Mouse (Mus musculus): ENCODE results near the gene Rreb1.

Gene Rreb1

DNA sequence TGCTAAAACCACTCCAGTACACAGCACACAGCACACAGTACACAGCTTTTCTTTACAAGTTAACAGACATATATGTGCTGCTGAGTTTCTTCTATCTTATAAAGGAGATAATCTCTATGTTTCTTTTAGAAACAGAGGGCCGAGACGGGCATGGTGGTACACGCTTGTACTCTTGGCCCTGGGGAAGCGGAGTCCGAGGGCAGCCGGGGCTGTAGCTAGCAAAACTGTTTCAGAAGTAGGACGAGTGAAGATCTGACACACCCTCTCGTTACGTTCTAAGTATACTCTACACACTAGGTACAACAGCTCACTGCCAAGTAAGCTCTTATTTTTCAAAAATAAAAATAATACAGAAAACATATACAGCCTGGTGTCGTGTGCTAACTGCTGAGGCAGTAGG is 202.1 kb downstream of the Rreb1 start:
- no peak for DNase-seq (ENCODE audit: low read depth)

DNA sequence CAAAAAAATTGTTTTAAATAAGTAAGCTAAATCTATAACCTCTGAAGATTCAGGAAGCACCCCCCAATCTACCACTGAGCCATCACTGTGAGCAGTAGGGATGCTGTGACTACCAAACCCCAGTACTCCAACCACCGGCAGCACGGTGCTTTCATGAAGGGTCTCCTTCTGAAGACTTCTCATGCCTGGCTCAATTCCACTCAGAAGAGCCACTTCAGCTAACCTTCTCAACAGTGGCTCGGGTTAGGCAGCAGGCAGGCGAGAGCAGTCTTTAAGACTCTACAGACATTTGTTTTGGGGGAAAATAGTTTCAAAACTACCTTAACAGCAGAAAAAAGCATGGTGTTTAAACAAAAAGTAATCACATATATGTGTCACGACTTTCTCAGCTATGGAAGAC is 202.9 kb downstream of the Rreb1 start:
- no peak for DNase-seq (ENCODE audit: low read depth)

DNA sequence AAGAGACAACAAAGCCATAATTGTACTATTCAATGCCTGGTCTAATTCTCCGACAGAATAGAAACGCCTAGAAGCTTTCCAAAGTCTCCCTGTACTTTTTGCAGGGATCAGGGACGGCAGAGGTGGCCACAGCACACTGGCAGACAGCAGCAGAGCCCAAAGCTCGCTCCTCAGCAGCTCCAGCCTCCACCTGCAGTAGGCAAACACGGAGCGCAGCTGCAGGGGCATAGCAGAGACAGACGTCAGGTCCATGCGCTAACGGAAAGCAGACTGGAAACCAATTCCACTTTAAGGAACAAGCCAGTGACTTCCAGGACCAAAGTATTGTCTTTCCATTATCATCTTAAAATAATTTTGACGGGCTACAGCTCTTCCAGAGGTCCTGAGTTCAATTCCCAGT is 208.0 kb downstream of the Rreb1 start:
- DNase-seq (ENCODE audit: low read depth), result no peak

DNA sequence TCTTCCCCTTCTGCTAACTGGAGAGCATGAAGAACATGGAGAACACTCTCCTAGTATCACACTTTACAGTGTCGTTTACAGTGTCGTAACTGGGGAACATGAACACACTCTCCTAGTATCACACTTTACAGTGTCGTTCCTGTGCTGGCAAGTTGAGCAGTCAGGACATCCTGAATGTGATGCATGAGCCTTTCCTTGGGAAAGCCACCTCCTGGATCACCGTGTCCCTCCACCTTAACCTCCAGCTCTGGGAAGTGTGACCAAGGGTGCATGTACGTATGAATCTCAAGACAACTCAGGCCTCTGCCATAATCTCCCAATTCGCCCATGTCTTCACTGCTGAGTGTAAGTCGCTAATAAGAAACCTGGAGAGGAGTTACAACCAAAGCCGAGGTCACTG is 211.5 kb downstream of the Rreb1 start:
- DNase-seq (ENCODE audit: low read depth), result no peak

DNA sequence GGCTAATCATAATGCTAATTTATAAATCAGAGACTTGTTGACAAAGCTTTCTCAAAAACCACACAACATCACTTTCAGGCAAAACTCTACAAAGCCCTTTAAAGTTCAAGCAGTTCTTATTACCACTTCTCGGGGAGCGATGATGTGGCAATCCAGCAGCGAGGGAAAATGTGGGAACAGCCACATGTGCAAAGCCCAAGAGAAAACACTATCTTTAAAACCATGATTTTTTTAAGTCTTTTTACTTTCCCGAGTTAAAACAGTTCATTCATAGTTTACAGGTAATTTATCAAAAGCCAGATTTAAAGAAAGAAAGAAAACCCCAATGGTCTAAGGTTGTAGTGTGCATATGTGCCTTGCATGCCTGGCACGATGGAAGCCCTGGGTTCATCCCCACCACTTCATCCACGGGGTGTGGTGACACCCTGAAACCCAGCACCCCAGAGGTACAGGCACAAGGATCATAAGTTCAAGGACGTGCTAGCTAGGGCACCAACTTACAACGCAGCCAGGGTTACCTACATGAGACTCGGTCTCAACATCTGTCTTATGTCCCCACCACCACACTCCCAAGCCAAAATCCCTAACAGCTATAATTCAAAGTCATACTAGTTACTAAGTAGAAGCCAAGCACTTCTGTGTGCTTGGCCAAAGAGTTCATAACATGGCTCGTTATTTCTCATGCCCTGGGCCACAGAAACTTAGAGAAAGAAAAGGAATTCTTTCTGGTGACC is 214.6 kb downstream of the Rreb1 start:
- DNase-seq (ENCODE audit: low read depth), result no peak

DNA sequence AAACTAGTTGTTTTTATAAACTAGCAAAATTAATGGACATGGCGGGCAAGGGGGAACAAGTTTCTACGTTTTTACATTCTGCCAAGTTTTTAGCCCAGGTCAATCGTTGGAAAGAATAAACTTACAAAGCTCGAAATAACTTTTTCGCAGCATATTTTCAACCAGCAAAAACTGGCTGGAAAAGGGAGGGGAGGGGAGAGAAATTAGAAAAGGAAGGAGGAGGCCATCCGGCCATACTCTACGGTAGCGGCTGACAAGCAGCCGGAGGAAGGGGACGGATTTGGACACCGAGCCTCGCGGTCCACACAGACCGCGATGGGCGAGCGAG is 215.1 kb downstream of the Rreb1 start:
- DNase-seq (ENCODE audit: low read depth), result no peak

DNA sequence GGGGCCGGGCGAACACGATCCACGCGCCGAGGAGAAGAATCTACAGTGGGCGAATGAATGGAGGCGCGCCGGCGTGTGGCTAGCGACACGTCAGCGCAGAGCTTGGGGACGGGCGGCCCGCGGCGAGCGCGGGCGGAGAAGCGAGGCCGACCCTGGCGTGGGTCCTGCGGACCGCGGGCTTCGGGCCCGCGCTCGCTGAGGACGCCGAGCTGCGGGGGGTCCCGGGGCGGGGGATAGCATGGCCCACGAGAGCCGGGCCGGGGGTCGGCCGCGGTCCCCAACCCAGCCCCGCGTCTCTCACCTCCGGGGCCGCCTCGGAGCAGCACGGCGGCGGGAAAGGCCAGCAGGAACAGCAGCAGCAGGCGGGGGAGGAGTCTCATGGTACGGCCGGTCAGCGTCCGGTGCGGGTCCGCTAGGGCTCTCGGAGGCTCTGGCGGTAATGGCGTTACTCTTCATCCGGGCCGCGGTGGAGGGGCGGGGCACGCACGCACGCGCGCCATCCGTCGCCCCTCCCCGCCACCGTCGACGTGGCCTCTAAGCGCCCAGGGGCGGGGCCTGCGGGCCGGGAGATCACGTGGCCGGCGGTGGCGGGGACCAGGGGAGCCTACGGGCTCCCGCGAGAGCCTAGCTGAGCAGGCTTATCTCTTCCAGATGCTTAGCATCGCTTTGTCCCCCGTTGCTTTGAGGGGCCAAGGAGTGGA is 215.7 kb downstream of the Rreb1 start, which contains the start of gene Ssr1:
Gene Ssr1 (minus strand): TSS at position 514 of the 701 bp plus-strand sequence.
- DNase-seq (ENCODE audit: low read depth), result peak; percentile 77

DNA sequence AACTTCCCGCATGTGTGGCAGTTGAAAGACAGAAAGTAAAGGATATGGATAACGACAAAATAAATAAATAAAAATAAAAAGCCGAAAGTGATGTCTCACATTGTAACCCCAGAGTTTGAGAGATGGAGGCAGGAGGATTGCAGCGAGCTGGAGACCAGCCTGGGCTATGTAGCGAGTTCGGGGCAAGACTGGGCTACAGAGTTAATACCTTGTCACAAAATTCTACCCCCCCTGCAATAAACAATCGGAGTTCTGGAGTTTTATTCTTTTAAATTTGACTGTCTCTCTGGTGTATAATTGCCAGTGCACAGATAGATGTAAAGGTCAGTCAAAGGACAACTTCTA is 216.2 kb downstream of the Rreb1 start:
- DNase-seq (ENCODE audit: low read depth), result no peak

DNA sequence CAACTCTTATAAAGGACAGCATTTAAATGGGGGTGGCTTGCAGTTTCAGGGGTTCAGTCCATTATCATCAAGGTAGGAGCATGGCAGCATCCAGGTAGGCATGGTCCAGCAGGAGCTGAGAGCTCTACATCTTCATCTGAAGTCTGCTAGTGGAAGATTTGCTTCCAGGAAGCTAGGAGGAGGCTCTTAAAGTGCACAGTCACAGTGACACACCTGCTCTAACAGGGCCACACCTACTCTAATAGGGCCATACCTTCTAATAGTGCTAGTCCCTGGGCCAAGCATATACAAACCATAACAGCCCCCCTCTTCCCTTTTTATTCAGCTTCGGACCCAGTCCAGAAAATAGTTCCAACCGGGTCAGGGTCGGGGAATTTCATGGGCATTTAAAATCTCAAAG is 221.5 kb downstream of the Rreb1 start:
- DNase-seq (ENCODE audit: low read depth), result no peak

All from fibroblast of lung, adult 2 months (primary cell).